Mouse (Mus musculus) R1 (cell line): Measurements from ENCODE around the gene Bfar.
"Not testable (repeated sequence)": the region's sequence is repeated elsewhere in the genome, so short reads cannot be mapped to it uniquely, and the experiment has no call there.

Experiments
- DNase-seq: peaks from one replicate; pipeline ENCODE4 v3.0.0-alpha.2; 2018; ENCODE audit warnings: low read depth, low spot score

Gene Bfar

DNA sequence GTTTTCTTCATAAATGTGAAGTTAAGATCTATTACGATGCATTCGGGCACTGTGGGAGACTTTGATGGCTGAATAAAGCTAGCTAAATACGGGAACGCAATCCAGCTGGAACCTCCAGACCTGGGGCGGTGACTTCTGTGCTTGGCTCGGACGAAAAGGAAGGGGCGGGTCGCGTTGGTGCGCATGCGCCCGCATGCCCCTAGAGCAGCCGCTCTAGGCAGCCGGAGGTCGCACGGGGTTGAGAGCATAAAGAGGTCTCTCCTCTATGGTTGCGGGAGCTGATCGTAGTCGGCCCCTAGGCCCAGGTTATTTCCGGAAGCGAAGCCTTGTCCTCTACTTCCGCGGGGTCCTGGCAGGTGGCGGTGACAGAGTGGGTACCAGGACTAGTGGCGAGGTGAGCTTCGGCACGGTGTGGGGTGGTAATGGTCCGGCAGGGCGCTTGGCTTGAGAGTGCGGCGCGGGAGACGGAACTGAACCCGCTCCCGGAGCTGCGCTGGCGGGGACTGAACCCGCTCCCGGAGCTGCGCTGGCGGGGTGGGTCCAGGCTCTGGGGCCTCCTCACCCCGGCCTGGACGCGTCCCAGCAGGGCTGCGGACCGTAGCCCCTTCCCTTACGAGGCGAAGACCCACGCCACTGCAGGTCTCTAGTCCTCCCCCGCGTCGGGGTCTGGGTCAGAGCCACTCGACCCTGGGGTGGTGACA, at the start of gene Bfar, which contains the start of gene 3110001I22Rik:
TSS of gene Bfar (plus strand) at position 174 of the 701 bp plus-strand sequence.
TSS of gene 3110001I22Rik (plus strand) at position 245 of the 701 bp plus-strand sequence.
- DNase-seq: peak; percentile 97

DNA sequence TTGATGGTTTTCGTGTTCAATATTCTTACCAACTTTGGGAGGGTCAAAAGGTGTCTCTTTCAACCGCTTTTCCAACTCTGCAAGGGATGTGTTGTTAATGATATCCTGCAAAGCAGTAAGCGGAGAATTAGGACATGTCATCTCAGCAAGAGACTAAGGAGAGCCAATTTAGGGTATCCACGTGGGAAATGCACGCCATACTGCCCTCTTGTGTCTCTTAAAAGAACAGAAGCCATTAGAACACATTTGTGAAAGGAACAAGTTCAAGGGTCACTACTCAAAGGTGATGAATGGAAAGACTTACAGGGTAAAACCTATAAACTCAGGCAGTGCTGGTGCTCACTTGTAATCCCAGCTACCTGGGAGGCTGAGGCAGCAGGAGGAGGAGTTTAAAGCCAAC, 43.3 kb upstream of the Bfar start:
- peak; percentile 70 for DNase-seq

DNA sequence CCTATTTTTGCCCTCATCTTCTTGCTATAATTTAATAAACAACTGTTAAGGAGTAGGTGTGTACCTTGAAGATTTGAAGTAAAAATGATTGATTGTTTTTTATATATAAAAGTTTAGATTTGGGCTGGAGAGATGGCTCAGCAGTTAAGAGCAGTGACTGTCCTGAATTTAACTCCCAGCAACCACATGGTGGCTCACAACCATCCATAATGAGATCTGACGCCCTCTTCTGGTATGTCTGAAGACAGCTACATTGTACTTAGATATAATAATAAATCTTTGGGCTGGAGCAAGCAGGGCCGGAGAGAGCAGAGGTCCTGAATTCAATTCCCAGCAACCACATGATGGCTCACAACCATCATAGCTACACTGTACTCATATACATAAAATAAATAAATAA, 33.5 kb upstream of the Bfar start:
- peak; percentile 17 for DNase-seq

DNA sequence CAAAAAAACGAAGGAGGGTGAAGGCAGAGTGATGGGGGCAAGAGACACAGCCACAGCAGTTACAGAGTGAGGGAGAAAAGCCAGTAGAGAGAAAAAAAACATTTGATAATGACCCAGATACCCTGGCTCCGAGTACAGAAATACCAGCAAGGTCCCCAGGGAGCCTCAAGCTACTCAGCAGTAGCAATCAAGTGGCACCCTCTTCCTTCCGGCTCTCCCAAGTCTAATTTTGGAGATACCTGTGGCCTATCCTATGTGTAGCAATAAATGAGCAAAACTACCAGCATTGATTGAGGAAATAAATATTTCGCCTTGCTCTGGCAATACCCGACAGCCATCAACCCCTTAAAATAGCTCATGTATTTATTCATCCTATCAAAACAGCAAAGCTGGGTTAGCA, 32.1 kb upstream of the Bfar start:
- DNase-seq: no peak

DNA sequence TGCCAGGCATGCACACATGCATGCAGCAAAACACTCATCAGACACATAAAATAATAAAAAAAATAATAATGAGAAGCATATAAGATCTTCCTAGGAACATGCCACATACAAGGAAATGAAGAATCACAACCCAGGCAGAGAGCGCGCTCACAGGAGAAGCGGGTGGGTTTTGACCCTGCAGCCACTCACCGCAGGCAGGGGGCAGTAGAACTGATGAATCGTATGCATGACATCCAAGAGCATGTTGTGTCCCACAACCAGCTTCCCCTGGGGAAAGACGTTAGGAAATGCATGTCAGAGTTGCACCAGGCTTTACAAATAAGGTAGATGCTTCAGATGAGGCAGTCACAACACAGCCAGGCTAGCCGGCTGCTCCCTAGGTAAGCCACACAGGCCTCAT, 31.6 kb upstream of the Bfar start:
- DNase-seq: peak; percentile 73

DNA sequence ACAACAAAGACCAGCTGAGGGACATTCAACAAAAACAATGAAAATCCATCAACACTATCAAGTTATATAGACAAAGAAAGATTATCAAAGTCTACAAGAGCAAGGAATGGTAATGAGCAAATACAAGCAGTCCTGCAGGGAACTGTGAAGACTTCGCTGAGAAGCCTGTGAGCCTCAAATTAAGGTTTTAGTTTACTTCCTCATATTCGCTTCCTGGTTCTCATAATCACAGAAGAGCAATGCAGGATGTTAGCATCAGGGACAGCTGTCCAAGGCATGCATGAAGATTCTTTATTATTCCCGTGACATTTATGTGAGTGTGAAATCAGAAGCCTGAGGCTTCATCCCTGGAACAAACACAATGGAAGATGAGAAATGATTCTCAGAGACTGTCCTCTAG, 27.2 kb upstream of the Bfar start:
- DNase-seq: no peak

DNA sequence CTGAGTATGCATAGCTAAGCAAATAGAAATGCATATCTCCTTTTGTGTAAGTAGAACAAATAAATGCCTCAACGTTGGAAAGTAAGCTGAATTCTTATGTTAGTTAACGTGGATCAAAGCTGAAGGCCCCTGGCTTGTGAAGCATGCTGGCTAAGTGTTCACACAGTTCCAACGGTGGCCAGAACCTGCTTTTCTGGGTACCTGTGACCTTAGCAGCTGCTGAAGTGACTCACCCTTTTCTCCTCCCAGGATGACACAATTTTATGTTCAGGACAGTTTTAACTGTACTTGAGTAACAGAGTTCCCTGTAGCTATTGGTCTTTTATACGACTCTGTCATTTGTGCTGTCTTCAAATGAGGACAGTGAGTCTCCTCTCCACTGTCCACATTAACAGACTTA, 25.7 kb upstream of the Bfar start:
- DNase-seq: no peak

DNA sequence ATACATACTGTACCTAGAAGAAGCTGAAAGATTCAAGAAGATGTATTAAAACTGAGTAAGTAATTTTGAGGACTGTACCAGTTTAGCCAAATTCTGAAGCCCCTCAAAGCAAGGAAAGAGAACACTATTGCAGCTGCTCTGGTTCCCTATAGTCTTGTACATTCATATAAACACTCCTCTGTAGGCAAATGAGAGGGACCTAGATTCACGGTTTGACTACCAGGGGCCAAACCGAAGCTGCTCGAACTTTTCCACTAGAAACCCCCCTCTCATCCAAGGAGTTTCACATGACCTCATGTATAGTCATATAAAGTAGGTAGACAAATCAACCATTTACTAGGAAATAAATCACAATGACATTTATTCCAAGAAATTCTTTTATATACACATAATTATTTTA, 12.8 kb upstream of the Bfar start:
- DNase-seq: no peak

DNA sequence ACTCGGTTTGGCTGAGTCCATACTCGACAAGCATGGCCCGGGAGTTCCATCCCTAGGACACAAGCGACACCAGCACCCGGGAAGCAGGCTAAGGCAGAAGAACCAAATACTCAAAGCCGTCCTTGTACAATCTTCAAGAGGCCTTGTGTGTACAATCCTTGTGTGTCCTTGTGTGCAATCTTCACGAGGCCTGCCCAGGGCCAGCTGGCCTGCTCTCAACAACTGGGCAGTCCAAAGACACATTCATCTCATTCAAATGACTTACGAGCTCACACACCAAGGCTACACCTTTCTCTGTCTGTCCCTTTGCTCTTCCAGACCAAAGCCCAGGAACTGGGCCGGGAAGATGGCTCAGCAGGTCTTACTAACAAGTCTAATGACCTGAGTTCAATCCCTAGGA, 10.9 kb upstream of the Bfar start:
- DNase-seq: no peak

DNA sequence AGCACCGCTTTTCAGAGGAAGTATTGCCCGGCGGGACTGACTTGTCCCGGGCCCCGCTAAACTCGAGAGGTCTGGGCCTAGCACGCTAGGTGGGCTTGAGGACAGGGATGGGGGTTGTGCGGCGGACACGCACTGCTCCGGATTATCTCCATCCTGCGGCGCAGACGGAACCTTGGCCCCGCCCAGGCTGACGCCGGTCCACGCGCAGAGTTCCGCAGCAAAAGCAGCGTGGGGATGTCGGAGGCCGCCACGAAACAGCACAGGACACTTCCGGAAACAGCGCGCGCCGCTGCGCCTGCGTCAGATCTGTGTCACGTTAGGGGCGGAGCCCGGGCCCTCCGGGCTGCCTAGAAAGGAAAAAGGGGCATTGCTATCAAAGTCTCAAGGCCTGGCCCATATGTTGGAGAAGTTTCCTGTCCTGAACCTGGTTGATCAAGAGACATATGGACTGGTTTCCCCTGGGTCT, 3.7 kb upstream of the Bfar start, which contains the start of gene Parn:
TSS of gene Parn (minus strand) at position 293 of the 466 bp plus-strand sequence.
- peak; percentile 96 for DNase-seq

DNA sequence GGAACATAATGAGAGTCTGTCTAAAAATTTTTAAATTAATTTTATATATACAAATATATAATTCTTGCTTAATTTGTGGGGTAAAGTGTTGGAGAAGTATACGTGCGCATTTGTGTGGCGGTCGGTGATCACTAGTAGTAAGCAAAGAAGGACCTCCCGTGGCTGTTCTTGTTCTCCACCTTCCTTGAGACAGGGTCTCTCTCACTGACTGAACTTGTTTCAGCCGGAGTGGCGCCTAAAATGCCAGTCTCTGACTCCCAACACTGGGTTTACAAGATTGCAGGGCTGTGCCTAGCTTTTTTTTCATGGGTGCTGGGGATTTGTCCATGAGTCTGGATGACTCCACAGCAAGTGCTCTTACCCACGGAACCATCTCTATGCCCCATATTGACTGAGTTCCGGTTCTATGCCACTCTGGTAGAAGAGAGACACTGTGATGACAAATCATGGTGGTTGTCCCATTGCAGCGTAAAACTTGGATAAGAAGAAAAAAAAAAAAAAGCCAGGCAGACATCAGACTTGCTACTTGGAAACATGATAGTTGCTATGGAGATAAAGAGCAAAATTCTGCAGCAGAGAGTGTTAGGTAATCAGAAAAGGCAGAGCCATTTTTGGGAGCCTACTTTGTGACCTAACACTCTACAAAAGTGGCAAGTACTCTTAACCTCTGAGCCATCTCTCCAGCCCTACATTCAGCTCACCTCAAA, 3.1 kb upstream of the Bfar start:
- no peak for DNase-seq

DNA sequence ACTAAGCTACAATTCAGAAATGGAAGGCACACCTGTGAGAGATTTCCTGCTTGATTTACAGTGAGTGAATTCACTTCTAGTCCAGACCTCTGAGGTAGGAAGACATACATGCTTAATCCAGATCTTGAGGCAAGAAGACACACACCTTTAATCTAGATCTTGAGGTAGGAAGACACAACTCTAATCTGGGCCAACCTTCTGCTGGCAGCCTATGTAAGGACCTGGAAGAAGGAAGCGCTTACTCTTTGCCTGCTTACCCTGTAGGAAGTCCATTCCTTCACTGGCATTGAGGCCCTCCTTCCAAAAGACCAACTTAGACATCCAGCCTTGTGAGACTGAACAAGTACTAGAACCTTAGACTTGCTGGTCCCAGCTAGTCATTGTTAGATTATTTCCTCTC, 2.4 kb upstream of the Bfar start:
- DNase-seq: no peak

DNA sequence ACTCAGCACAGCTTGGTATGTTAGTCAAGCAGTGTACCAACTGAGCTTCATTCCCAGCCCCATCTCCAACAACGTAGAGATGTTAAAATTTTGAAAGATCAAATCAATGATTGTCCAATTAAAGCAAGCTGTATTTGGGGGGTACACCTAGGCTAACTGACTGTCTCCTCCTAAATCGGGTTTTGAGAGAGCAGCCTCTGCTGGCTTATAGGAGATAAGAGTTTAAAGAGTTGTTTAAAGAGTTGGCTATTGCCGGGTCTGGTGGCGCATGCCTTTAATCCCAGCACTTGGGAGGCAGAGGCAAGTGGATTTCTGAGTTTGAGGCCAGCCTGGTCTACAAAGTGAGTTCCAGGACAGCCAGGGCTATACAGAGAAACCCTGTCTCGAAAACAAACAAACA, 762 bp upstream of the Bfar start:
- DNase-seq: not testable (repeated sequence)

DNA sequence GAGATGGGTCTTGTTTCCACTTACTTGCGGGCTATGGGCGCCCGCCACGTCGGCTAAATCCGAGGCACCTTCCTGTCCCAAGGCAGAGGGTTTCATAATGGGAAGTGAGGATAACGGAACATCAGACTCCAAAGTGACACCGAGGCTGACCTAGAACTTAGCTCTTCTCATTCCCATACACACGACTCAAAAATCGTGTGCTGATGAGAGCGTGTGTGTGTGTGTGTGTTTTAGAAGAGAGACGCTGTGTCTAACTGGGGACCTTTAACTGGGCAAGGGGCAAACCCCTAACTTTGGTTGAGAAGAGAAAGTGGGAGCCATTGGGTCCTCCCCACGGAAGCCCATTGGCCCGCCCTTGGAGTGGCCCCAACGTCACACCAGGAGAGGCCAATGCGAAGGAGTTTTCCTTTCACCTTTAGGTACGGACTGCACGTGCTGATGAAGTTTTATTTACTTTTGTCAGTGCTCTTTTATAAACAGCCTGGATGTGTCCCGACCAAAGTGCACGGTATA, 784 bp downstream of the Bfar start:
- peak; percentile 81 for DNase-seq

DNA sequence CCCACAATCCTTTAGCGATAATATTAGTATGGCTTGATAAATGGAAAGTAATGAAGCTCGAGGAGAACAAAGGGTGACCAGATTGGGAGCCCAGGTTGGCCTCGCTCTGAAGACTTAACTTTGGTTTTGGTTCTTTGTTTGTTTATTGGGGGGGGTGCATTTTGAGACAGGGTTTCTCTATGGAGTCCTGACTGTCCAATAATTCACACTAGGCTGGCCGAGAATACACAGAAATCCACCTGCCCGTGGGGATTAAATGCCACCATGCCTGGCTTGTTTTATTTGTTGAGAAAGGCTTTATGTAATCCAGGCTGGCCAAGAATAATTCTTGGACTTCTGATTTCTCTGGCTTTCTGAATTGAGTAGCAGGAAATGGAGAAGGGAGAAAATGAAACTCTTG, 1.5 kb downstream of the Bfar start:
- DNase-seq: no peak

DNA sequence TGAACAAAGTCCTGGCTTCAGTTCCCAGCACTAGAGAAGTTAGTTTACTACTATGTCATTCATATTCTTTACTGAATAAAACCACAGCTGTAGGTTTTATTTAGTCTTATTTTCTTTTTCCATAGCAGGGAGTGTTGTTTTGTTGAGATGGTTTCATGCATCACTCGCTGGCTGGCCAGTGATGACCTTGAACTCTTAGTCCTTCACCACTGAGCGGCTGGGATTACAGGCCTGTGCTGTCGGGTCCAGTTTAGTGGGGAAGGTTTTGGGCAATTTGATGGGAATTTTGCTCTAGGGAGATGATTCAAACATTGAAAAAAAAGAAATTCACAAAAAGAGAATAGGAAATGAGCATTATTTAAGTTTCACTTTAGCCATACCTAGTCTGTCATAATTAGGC, 2.9 kb downstream of the Bfar start:
- no peak for DNase-seq

DNA sequence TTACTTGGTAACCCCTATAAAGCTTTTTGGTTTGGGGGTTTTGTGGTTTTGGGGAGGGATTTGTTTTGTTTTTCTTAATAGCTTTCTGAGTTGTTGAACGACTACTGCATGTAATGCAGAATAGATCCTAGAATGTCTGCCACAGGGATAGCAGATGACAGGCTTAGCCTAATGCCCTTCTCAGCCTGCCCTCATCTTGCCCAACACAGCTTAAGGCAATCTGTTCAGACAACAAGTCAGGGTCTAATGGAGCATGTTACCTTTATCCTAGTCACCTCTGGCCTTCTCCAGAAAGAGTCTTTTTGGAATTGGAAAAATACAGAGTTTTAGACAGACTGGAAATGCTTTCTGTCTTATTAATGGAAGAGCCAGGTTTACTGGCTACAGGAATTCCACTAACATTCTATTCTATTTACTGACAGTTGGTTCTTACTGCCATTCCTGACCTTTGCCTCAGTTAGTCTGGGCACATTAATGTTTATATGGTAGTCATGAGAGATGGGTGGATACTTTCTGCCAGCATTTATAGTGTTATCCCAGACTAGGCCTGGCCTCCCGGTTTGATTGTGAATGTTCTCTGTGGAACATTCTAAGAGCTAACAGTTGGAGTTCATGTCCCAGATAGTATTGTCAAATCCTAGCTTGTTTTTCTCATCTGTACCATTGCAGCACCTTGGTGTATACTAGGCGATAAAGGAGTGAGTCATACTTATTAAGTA, 7.1 kb downstream of the Bfar start:
- no peak for DNase-seq

DNA sequence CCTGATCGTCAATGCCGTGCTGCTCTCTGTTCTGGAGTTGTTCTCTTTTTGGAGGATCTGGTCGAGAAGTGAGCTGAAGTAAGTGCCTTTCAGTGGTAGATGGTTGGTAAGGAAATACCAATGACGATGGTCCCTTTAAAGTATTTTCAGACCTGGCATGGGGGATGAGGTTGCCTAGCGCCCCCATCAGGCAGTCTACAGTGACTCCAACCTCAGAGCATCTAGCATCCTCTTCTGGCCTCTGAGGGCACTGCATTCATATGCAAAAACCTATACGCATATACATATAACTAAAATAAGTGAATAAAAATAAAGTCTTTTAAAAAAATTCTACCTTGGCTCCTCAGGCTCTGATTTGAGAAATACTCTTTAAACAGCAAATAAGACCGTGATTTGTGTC, 27.3 kb downstream of the Bfar start:
- peak; percentile 68 for DNase-seq

DNA sequence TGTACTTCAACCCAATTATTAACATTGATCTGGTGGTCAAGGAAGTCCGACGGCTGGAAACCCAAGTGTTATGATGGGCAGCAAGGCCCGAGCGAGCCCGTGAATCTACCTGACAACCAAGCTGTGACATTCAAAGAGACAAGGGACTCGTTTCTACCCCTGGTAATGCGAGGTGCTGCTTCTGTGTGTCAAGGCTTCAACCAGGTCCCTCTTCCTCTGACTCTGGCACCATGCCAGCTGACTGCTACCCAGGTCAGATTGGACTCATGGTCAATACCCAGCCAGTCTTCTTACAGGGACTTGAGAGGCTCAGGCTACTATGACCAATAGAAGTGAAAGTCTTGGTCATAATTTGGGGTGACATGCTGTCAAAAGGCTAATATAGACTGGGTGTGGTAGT, 30.5 kb downstream of the Bfar start:
- no peak for DNase-seq

DNA sequence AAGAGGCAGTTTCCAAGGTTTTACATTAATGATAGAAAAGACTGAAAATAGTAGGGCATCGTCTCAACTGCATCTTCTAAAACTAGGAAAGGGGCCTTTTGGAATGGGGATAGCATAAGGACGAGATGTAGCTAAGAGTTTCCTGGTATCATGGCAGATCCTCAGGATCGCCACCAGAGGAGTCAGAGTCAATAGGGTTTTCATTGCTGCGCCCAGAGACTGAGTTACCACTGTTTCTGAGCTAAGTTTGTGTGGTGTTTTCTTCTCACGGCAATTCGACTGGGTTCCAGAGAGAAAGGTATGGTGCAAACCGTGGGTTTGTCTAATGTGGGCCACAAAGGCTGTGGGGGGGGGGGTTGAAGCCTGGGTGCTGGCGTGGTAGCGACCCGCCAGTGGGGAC, 33.0 kb downstream of the Bfar start:
- peak; percentile 53 for DNase-seq

DNA sequence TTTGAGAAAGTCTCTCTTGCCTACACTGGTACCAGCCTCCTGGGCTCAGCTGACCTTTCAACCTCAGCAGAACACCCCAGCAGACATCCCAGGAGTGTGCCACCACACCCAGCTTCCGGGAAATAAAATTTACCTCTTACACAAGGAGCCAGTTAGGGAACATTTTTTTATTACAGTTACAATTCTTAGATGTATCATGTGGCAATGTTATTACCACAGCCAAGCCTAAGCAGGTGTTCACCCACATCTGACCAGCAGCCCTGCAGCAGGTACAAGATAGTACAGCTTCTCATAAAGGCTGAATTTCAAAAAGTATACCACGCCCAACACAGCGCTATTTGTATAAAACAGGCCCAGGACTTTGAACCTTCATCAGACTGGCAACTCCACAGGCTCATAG, 43.3 kb downstream of the Bfar start:
- DNase-seq: no peak

DNA sequence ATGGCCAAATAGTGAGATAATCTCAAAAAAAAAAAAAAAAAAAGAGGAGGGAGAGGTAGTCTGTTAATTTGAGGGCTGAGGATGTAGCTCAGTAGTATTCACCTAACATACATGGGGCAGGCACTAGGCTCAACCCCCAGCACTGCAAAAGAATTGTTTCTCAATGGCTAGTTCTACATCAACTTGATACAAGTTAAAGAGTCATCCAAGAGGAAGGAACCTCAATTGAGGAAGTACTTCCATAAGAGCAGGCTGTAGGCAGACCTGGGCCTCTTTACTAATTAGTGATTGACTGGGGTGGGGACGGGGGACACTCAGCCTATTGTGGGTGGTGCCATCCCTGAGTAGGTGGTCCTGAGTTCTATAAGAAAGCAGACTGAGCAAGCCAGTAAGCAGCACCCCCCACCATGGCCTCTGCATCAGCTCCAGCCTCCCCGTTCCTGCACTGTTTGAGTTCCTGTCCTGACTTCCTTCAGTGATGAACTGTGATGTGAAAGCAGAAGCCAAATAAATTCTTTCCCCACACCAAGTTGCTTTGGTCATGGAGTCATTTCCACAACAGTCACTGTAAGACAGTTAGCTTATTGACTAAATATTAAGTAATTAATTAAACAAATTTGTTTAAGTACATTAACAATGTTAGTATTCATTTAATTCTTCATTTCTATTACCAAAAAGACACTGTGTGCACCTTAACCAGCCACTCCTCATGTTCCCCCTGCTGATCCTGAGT, 45.3 kb downstream of the Bfar start:
- no peak for DNase-seq
